Mouse (Mus musculus) hindbrain, embryonic 11.5 days (tissue): ENCODE measurements around the gene Adamtsl4. TPM values are rescaled to one million over a fixed set of nuclear protein-coding genes. Genes with fewer than 3 reads are reported as not detected.
"Not testable (repeated sequence)": the region's sequence is repeated elsewhere in the genome, so short reads cannot be mapped to it uniquely, and the experiment has no call there.

Source experiments
- ATAC-seq: fragments of 200-750 bp; cut with Nextera tagmentation; 2 replicates; pipeline ENCODE4 v1.8.0; 2017; ENCODE audit warnings: mild to moderate bottlenecking, moderate TSS enrichment, moderate library complexity; ENCODE audit not compliant: low FRiP score
- DNase-seq: peaks from one replicate; pipeline ENCODE4 v3.0.0-alpha.2; 2015; ENCODE audit warnings: low spot score
- H3K27ac ChIP-seq: fragments of 300-500 bp; sonication (generic); 2 replicates; pipeline ENCODE4 v1.5.1; 2014; ENCODE audit warnings: mild to moderate bottlenecking, low read depth, low read length
- H3K27me3 ChIP-seq: fragments of 300-500 bp; sonication (generic); 2 replicates; pipeline ENCODE4 v1.6.1; 2014; ENCODE audit warnings: mild to moderate bottlenecking, low read length, moderate library complexity, mixed read lengths; ENCODE audit not compliant: control insufficient read depth, insufficient read depth
- H3K36me3 ChIP-seq: fragments of 300-500 bp; sonication (generic); 2 replicates; pipeline ENCODE4 v1.6.1; 2014; ENCODE audit warnings: mild to moderate bottlenecking, low read length, moderate library complexity, mixed read lengths; ENCODE audit not compliant: control insufficient read depth, insufficient read depth
- H3K4me1 ChIP-seq: fragments of 300-500 bp; sonication (generic); replicated peaks from 2 replicates; pipeline ENCODE4 v1.6.1; 2014; ENCODE audit warnings: low read length, mixed read lengths; ENCODE audit not compliant: control insufficient read depth, insufficient read depth
- H3K4me2 ChIP-seq: fragments of 300-500 bp; sonication (generic); replicated peaks from 2 replicates; pipeline ENCODE4 v1.6.1; 2014; ENCODE audit warnings: mild to moderate bottlenecking, low read depth, low read length
- H3K4me3 ChIP-seq: fragments of 300-500 bp; sonication (generic); 2 replicates; pipeline ENCODE4 v1.5.1; 2014; ENCODE audit warnings: low read depth, low read length
- H3K9ac ChIP-seq: fragments of 300-500 bp; sonication (generic); 2 replicates; pipeline ENCODE4 v1.6.1; 2014; ENCODE audit warnings: low read depth, low read length
- H3K9me3 ChIP-seq: fragments of 300-500 bp; sonication (generic); 2 replicates; pipeline ENCODE4 v1.6.1; 2016; ENCODE audit warnings: low read length; ENCODE audit not compliant: control insufficient read depth
- WGBS: fragments of 180-500 bp; shearing (Covaris S2); extraction: QIAGEN DNeasy Blood & Tissue Kit; methylation state at CpG from one replicate; pipeline ENCODE4 v1.1.7; 2014; 5-methylcytosine and 5-hydroxymethylcytosine counted together
- polyA plus RNA-seq: library from polyadenylated mRNA; unstranded; fragments of >200 nt; fragmentation: Nextera tagmentation; extraction: Ambion mirVana; gene quantifications from 2 replicates; pipeline ENCODE4 v1.2.1, GENCODE M21; 2014

The Adamtsl4 gene
- polyA plus RNA-seq, 1 experiment from 2014 or later, result 0.80 TPM

- not testable (repeated sequence) for H3K36me3 ChIP-seq, H3K27me3 ChIP-seq, H3K4me2 ChIP-seq, H3K9ac ChIP-seq, H3K27ac ChIP-seq, ATAC-seq, H3K4me3 ChIP-seq, H3K9me3 ChIP-seq, H3K4me1 ChIP-seq, DNase-seq
- WGBS, result 96% methylated on average over 3 of the region's 3 CpGs
These were observed 17.3 kb downstream of the Adamtsl4 start for GRCm38 (mm10) chr3:95670419-95670818.

GRCm38 (mm10) chr3:95669309-95669665 is 18.4 kb downstream of the Adamtsl4 start:
- Histone ChIP-seq H3K4me3 (no peak overlapping the region), H3K9me3 (no peaks in the 10 kb centered on the region), H3K4me1 (peaks cover 4% of the 10 kb centered on the region; the same call in 1 of the 2 replicates), H3K27ac (no peak overlapping the region), H3K36me3 (no peaks in the 10 kb centered on the region), H3K9ac (no peak overlapping the region), H3K27me3 (no peaks in the 10 kb centered on the region), H3K4me2 (no peak overlapping the region)
- no peak for ATAC-seq
- no peak for DNase-seq
- WGBS, result 94% methylated on average over 3 of the region's 3 CpGs

- DNase-seq, result no peak
- H3K27me3 ChIP-seq, result no peaks in the 10 kb centered on the region
- no peaks in the 10 kb centered on the region for H3K36me3 ChIP-seq
- H3K27ac ChIP-seq, result no peak overlapping the region
- no peaks in the 10 kb centered on the region for H3K9me3 ChIP-seq
- H3K4me1 ChIP-seq, result peaks cover 4% of the 10 kb centered on the region; the same call in 1 of the 2 replicates
- no peak for ATAC-seq
- no peak overlapping the region for H3K9ac ChIP-seq
- no peak overlapping the region for H3K4me3 ChIP-seq
- H3K4me2 ChIP-seq, result no peak overlapping the region
- 86% methylated on average over 7 of the region's 7 CpGs for WGBS
These were observed 19.0 kb downstream of the Adamtsl4 start for GRCm38 (mm10) chr3:95668589-95669308.

- no peak for ATAC-seq
- Histone ChIP-seq H3K9me3 (no peaks in the 10 kb centered on the region), H3K9ac (no peak overlapping the region), H3K4me3 (no peak overlapping the region), H3K36me3 (no peaks in the 10 kb centered on the region), H3K4me2 (no peak overlapping the region), H3K4me1 (peaks cover 4% of the 10 kb centered on the region; the same call in 1 of the 2 replicates), H3K27ac (peak overlapping the region; percentile 14; the same call in 1 of the 2 replicates), H3K27me3 (no peaks in the 10 kb centered on the region)
- no peak for DNase-seq
- 42% methylated on average over 7 of the region's 7 CpGs for WGBS
These were observed 19.7 kb downstream of the Adamtsl4 start for GRCm38 (mm10) chr3:95668026-95668425.

- H3K27me3 ChIP-seq, result no peaks in the 10 kb centered on the region
- H3K9ac ChIP-seq, result no peak overlapping the region
- ATAC-seq (no peak), DNase-seq (no peak)
- no peak overlapping the region for H3K4me2 ChIP-seq
- 0 out of 2 replicates have a peak, but pooled peaks cover 4% of the 10 kb centered on the region for H3K4me1 ChIP-seq
- H3K27ac ChIP-seq, result peak overlapping the region; percentile 14; the same call in 1 of the 2 replicates
- H3K36me3 ChIP-seq, result no peaks in the 10 kb centered on the region
- no peak overlapping the region for H3K4me3 ChIP-seq
- no peaks in the 10 kb centered on the region for H3K9me3 ChIP-seq
- 79% methylated on average over 4 of the region's 4 CpGs for WGBS
These were observed 20.2 kb downstream of the Adamtsl4 start for GRCm38 (mm10) chr3:95667521-95667920.

GRCm38 (mm10) chr3:95666124-95666844 is 21.4 kb downstream of the Adamtsl4 start:
- no peaks in the 10 kb centered on the region for H3K27me3 ChIP-seq
- no peak overlapping the region for H3K9ac ChIP-seq
- H3K4me2 ChIP-seq, result no peak overlapping the region
- H3K4me3 ChIP-seq, result no peak overlapping the region
- no peaks in the 10 kb centered on the region for H3K9me3 ChIP-seq
- ATAC-seq (no peak), DNase-seq (no peak)
- no peak overlapping the region for H3K27ac ChIP-seq
- H3K4me1 ChIP-seq, result peaks cover 4% of the 10 kb centered on the region; the same call in 1 of the 2 replicates
- 56% methylated on average over 6 of the region's 6 CpGs for WGBS
- no peaks in the 10 kb centered on the region for H3K36me3 ChIP-seq

GRCm38 (mm10) chr3:95664940-95665352 is 22.8 kb downstream of the Adamtsl4 start:
- Histone ChIP-seq H3K9ac (no peak overlapping the region), H3K9me3 (no peaks in the 10 kb centered on the region), H3K4me1 (peaks cover 6% of the 10 kb centered on the region), H3K36me3 (no peaks in the 10 kb centered on the region), H3K27ac (no peak overlapping the region), H3K4me3 (no peak overlapping the region), H3K4me2 (no peak overlapping the region), H3K27me3 (no peaks in the 10 kb centered on the region)
- ATAC-seq (no peak), DNase-seq (no peak)
- WGBS, result 94% methylated on average over 4 of the region's 4 CpGs

GRCm38 (mm10) chr3:95663969-95664608 is 23.6 kb downstream of the Adamtsl4 start:
- Histone ChIP-seq H3K27me3 (no peaks in the 10 kb centered on the region), H3K4me2 (no peak overlapping the region), H3K36me3 (no peaks in the 10 kb centered on the region), H3K4me3 (no peak overlapping the region), H3K4me1 (peaks cover 6% of the 10 kb centered on the region), H3K9ac (no peak overlapping the region), H3K9me3 (no peaks in the 10 kb centered on the region), H3K27ac (no peak overlapping the region)
- ATAC-seq (no peak), DNase-seq (no peak)
- 89% methylated on average over 3 of the region's 3 CpGs for WGBS
